Mouse (Mus musculus): ENCODE data around the gene Mterf1b.

Mterf1b gene

DNA sequence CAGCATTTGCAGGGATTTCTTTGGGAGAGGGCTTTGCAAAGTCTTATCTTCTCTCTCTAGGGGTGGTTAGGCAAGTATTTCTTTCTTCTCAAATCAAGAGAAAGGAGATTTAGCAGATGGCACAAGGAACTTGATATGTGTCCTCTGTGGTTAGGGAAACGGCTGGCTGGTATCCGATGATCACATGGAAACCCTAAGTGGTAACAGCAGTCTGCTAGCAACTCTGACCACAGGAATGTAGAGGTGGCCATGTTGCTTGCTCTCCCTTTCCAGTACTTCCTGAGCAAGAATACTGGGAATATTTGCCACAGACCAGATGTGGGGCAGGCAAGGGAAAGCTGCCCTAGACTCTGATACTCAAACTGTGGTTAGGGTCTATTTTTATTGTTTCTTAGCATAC is 53.9 kb downstream of the Mterf1b start:
- no peak for DNase-seq
